Mouse (Mus musculus) kidney, adult 2 months (tissue): ENCODE measurements around the gene Erc2.

Source experiments
- CTCF ChIP-seq: fragments of 200-500 bp; conservative IDR thresholded peaks from 2 replicates; pipeline ENCODE4 v1.5.1; 2011; ENCODE audit warnings: low read depth, mild to moderate bottlenecking, control low read depth, low read length, moderate library complexity, mixed read lengths; ENCODE audit not compliant: insufficient read depth, insufficient read length
- POLR2A ChIP-seq: fragments of 200-500 bp; IDR thresholded peaks from one replicate; pipeline ENCODE4 v1.6.1; 2011; ENCODE audit warnings: low read depth, low read length, control low read depth

DNA sequence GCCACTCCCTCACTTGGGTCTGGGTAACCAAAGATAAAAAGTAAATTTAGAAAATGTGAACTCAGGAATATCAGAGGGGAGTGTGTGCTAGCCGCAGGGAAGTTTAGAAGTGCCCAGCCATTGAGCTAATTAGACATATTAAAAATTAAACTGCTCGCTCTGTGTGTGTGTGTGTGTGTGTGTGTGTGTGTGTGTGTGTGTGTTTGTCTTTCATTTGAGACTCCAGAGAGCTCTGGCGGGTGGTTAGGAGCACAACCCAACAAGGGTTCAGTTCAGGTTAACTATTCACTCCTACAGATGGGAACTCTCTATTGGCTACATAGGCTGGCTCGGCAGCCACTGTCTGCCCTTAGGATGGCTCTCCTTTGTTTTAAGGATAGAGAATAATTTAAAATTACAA lies 97.4 kb downstream of the Erc2 start:
- TF ChIP-seq CTCF (no peak), POLR2A (no peak)
